Mouse (Mus musculus): ENCODE data around the gene Hist1h2bb.

The Hist1h2bb gene

DNA sequence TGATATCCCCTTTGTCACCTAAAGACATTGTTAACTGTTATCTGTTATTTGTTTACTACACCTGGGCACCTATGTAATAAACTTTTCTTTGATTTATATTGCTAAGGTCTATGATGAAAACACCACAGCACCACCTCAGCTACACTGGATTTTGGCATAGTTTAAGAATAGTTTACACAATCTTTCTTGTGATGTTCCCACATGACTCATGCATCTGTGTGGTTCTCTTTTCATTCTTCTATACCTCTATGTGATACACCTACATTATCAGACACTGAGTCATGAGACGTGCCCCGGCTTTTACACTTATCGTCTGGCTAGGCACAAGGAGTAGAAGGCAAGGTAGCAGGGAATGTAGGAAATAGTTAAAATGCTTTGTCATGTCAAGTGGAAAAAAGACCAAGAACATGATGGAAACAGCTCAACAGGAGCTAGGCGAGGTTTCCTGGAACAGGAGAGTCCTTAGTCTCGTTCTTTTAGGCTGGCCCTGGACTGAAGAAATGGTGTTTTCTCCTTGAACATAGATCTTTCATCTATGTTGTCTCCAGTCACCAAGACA lies 3.1 kb downstream of the Hist1h2bb start:
- DNase-seq (ENCODE audit: low spot score), result no peak

DNA sequence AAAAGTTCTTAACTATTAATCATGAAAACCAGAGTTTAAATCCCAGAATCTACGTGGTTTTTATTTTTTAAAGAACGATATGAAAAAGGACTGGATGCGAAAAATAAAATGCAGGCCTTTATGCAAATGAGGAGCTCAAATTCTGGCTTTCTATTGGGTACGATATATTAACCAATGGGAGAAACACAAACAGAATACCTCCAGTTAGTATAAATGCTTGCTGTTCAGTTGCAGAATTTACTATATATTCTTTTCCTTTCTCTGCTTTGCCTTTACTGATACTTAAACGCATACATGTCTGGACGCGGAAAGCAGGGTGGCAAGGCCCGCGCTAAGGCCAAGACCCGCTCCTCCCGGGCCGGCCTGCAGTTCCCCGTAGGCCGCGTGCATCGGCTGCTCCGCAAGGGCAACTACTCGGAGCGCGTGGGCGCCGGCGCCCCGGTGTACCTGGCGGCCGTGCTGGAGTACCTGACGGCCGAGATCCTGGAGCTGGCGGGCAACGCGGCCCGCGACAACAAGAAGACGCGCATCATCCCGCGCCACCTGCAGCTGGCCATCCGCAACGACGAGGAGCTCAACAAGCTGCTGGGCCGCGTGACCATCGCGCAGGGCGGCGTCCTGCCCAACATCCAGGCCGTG lies 4.4 kb downstream of the Hist1h2bb start, which contains the start of gene Hist1h2ab:
Gene Hist1h2ab, plus strand, starts transcription at position 288 of the 639 bp plus-strand sequence.
- DNase-seq (ENCODE audit: low spot score), result peak; percentile 91

DNA sequence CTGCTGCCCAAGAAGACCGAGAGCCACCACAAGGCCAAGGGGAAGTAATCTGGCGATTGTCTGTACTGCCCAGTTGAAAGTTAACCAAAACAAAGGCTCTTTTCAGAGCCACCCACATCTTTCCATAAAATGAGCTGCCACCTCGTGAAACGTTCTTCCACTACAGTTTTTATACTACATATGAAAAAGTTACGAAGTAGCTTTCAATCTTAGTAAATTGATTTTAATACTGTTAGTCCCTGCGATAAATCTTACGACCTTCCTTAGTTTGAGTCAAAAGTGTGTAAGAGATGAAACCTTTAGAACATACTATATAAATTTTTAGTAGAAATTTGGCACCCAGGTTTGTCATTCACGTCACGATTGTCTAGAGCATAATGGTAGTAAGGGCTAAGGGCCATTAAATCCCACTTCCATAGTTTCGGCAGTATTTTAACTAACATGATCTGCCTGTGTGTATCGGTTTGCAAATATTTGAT lies 5.0 kb downstream of the Hist1h2bb start:
- DNase-seq (ENCODE audit: low spot score), result peak; percentile 75

DNA sequence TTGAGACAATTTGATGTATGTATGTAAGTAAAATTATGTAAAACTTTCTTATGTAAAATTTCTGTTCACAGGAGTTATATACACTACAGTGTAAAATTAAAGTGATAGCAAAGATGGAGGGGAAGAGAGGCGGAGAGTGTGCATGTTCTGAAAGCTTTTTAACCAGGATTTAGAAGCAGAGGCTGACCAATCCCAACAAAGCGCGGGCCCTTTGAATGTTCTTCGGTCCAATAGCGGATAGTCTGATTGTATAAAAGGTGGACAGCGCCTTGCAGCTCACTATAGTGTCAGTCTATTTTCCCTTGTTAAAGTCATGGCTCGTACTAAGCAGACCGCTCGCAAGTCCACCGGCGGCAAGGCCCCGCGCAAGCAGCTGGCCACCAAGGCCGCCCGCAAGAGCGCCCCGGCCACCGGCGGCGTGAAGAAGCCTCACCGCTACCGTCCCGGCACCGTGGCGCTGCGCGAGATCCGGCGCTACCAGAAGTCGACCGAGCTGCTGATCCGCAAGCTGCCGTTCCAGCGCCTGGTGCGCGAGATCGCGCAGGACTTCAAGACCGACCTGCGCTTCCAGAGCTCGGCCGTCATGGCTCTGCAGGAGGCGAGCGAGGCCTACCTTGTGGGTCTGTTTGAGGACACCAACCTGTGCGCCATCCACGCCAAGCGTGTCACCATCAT lies 5.7 kb downstream of the Hist1h2bb start, which contains the start of gene Hist1h3b:
Gene Hist1h3b, plus strand, starts transcription at position 201 of the 675 bp plus-strand sequence.
- peak; percentile 99 for DNase-seq (ENCODE audit: low spot score)

DNA sequence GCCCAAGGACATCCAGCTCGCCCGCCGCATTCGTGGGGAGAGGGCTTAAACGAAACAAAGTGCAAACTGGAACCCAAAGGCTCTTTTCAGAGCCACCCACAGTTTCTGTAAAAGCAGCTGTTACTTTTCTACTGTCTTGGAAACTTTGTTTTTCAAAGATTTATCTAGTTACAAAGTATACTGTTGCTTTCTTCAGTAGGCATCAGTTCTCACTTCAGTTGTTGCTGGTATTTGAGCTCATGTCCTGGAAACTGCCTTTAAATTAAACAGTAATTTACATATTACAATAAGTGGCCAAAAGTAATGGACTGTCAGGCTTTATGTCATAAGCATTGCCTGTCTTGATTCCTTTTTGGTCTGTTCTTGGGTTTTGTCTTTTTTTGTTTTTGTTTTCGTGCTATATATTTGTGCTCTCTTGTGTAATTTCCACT lies 6.2 kb downstream of the Hist1h2bb start:
- peak; percentile 72 for DNase-seq (ENCODE audit: low spot score)

DNA sequence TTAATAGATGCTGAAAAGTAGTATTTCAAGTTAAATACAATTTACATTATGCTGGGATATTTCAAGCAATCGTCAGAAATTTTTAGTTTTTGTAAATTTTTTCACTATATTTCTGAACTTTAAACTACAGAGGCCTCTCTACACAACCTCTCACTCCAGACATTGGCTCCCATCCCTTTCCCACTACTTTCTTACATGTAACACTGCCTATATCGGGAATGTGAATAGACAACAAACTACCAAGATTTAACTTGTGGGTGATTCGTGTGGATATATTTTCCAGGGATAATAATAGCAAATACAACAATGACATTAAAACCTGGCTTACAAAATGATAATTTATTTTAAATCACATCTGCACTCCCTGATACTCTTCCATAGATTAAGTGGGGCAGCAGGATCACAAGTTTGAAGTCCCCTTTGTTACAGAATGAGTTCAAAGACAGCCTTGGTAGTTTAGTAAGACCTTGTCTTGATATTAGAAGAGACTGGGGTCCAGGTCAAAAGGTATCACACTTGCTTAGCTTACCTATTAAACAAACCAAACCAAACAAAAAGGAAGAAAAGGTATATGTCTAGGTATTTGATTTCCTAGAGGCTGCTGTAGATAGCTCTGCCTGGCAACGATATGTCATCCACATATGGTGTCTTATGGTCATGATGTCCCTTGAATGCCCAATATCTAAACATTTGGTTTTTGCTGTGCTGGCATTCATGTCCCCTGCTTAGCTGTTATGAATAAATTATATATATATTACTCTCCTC lies 7.0 kb downstream of the Hist1h2bb start:
- peak; percentile 54 for DNase-seq (ENCODE audit: low spot score)

DNA sequence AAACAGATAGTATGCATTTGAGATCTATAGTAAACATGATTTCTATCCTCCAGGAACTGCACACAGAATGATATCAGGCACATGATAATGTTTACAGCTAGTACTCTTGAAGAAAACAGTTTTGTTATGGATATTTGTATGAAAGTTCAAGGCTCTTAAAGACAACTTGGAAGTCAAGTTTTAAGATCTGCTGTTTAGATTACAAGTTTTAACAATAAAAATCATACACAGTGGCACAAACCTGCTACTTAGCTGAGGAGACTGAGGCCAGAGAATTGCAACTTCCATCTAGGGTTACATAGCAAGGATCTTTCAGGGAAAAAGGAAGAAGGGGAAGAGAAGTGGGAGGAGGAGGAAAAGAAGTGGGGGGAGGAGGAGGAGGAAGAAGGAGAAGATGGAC lies 8.5 kb downstream of the Hist1h2bb start:
- no peak for DNase-seq (ENCODE audit: low spot score)

DNA sequence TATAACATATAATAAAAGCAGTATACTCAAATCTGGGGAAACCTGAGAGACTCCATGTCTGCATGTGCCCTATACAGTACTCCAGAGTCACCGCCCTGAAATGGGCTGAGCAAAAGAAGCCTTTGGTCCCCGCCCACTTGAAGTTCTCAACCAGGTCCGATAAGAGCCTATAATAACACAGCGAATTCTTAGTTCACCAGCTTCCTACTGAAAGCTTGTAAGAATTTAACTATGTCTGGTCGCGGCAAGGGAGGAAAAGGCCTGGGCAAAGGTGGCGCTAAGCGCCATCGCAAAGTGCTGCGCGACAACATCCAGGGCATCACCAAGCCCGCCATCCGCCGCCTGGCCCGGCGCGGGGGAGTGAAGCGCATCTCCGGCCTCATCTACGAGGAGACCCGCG lies 10.3 kb downstream of the Hist1h2bb start, which contains the start of gene Hist1h4b:
Gene Hist1h4b, plus strand, starts transcription at position 224 of the 400 bp plus-strand sequence.
- peak; percentile 99 for DNase-seq (ENCODE audit: low spot score)

DNA sequence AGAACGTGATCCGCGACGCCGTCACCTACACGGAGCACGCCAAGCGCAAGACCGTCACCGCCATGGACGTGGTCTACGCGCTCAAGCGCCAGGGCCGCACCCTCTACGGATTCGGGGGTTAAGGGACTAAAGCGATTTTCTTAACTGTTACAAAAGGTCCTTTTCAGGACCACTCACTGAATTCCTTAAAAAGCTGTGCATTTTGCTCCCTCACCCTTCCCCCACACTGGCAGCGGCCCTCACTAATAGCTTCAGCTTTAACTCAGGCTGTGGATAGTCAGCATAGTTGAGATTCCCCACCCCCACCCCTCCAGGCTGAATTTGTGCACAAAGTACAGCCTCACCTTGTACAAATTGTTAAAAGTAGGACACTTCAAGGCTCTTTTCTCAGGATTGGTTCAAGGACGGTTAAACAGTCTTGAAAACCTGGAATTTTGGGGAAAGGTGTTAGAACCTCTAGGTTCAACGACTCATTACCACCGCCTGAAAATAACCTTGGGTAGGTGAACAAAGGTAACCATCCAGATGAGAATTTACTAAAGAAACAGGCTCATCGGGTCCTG lies 10.8 kb downstream of the Hist1h2bb start:
- DNase-seq (ENCODE audit: low spot score), result peak; percentile 81

DNA sequence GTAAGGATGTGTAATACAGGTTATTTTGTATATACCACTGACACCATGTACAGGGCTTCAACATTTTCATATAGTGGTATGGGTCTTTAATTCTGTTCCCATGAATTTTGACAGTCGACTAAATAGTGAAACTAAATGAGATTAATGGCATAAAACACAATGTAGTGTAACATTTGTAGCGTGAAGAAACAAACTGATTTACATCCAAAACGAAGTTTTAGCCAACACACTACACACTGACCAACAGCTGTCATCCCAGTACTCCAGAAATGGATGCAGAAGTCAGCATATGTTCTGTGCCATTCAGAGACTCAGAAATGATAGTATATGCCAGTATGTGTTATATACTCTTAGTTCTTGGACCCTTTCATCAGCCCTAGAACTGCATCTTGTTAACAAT lies 11.4 kb downstream of the Hist1h2bb start:
- peak; percentile 39 for DNase-seq (ENCODE audit: low spot score)

DNA sequence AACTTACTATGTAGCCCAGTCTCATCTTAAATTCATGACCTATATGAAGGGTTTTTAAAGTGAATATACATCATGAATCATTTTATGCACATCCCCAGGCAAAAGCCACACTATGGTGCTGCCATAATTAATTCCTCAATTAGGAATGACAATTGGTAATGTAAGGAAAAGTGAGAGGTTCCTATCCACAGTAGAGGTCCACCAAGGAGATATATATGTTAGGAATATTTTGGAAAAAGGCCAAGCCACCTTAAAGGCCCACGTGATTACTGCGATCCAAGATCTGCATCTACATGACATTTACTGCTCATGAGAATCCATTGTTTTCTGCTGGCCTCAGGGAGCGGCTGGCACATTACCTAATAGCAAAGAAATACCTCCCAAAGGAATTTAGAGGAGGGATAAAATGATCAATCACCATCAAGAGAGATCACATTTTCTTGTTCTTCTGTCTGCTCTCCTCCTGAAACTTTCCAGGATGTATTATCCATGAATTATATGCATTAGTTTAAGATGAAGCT lies 12.8 kb downstream of the Hist1h2bb start:
- peak; percentile 19 for DNase-seq (ENCODE audit: low spot score)

DNA sequence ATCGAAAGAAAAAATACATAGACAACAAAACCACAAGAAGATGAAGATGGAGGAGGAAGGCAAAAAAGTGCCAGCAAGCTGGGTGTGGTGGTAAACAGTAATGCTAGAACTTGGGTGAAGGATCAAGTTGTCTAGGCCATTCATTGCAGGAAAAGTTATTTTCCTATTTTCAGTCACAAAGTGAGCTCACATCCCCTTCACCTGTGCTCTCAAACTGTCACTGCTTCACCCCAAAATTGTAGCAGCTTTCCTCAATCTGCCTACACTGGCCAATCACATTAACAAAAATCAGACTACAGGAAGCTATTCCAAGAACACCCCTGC lies 13.3 kb downstream of the Hist1h2bb start:
- DNase-seq (ENCODE audit: low spot score), result no peak

DNA sequence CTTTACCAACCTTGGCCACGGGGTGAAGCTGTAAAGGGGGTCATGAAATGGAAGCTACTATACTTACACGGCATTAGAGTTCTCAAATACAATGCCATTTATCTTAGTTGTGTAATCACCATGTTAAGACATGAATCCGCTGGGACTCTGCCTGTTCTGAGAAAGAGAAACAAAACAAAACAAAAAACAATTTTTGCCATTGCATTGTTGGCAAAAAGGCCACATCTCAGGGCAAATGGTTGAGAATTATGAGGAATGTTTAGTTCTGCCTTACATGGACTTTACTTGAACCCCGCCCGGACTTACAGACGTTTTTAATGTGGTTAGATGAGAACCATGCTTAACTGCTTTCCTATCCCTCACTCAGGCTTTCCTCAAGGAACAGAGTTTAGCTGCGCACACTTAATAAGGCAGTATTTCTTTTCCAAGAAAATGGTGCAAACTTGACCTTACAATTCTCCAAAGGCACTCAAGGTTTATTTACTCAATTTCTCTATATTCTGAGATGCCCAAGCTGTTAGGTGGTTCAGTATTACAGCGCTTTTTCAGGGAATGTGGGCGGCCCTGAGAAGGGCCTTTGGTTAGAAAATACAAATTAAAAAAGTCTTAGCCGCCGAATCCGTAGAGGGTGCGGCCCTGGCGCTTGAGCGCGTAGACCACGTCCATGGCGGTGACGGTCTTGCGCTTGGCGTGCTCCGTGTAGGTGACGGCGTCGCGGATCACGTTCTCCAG lies 13.9 kb downstream of the Hist1h2bb start:
- peak; percentile 76 for DNase-seq (ENCODE audit: low spot score)

DNA sequence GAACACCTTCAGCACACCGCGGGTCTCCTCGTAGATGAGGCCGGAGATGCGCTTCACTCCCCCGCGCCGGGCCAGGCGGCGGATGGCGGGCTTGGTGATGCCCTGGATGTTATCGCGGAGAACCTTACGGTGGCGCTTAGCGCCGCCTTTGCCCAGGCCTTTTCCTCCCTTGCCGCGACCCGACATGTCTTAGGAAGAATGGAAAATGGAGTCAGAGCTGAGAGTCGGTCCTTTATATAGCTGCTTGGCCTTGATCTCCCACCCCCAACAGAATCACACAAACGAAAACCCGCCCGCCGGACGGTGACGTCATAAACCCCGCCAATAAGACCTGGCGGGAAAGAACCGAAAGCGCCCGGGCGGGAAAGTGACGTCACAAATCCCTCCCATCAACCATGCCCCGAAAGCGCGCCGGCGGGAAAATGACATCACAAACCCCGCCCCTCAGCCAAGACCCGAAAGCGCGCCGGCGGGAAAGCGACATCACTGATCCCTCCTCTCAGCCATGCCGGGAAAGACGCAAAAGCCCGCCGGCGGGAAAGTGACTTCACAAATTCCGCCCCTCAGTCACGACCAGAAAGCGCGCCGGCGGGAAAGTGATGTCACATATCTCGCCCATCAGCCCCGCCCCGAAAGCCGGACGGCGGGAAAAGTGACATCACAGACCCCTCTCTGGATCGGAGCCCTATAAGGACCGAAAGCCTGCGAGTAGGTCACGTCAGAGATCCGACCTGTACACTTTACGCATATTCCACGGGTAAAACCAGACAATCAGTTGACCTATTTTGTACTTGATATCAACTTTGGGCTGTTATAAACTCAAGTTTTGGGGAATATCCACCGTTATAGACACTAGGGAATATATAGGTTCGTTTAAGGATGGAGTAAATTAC lies 14.7 kb downstream of the Hist1h2bb start, which contains the start of gene Hist1h4a:
Gene Hist1h4a, minus strand, starts transcription at position 259 of the 893 bp plus-strand sequence.
- peak; percentile 99 for DNase-seq (ENCODE audit: low spot score)

DNA sequence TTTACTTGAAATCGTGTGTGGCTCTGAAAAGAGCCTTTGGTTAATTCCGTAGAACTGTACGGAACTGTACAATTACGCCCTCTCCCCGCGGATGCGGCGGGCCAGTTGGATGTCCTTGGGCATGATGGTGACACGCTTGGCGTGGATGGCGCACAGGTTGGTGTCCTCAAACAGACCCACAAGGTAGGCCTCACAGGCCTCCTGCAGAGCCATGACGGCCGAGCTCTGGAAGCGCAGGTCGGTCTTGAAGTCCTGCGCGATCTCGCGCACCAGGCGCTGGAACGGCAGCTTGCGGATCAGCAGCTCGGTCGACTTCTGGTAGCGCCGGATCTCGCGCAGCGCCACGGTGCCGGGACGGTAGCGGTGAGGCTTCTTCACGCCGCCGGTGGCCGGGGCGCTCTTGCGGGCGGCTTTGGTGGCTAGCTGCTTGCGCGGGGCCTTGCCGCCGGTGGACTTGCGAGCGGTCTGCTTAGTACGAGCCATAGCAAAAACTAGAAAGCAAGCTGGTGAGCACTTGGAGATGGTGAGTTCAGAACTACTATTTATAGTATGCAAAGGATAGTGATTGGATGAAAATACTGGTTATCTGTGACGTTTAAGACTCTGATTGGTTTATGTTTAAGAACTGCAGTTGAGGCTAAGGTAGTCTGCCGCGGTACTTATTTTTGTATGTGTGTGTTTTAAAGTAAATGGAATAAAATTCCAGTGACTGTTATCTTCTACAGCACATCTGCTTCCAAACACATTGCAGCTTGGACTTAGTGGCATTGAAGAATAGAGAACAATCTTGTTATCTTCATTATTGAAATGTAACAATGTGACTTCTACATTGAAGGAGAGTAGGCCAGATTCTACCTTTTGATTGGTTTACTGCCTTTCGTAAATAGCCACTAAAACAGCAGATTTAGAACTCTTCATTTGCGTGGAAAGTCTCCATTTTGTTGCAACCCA lies 15.6 kb downstream of the Hist1h2bb start, which contains the start of gene Hist1h3a:
Gene Hist1h3a, minus strand, starts transcription at position 516 of the 951 bp plus-strand sequence.
- DNase-seq (ENCODE audit: low spot score), result peak; percentile 90

DNA sequence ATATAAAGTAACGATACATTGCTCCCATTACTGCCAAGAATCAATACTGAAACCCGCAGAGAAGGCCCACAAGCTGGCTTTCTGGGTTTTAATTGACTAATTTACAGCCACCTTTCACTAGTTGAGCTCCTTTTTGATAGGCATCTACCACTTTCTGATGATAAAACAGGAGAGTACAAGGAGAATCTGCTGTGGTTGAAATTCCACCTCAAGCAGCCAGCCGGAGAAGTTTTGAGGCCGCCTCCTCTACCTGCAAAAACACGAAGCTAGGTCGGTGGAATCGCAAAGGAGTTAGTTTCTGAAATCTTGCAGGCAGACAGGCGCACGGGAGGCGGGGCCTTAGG lies 16.7 kb downstream of the Hist1h2bb start:
- DNase-seq (ENCODE audit: low spot score), result no peak

DNA sequence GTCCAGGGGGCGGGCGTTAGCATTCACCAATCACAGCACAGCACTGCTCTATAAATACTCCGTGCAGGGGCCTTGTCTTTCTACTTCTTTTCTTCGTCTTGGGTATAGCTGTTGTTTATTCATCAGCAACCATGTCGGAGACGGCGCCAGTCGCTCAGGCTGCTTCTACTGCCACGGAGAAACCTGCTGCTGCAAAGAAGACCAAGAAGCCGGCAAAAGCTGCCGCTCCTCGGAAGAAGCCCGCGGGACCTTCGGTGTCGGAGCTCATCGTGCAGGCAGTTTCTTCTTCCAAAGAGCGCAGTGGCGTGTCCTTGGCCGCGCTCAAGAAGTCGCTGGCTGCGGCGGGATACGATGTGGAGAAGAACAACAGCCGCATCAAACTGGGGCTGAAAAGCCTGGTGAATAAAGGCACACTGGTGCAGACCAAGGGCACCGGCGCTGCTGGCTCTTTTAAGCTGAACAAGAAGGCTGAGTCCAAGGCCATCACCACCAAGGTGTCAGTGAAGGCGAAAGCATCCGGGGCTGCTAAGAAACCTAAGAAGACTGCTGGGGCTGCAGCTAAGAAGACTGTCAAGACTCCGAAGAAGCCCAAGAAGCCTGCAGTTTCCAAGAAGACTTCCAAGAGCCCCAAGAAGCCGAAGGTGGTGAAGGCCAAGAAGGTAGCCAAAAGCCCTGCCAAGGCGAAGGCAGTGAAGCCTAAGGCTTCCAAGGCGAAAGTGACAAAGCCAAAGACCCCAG lies 17.2 kb downstream of the Hist1h2bb start, which contains the start of gene Hist1h1a:
Gene Hist1h1a, plus strand, starts transcription at position 81 of the 738 bp plus-strand sequence.
- peak; percentile 98 for DNase-seq (ENCODE audit: low spot score)
